Mouse (Mus musculus) A20 (cell line): ENCODE results near the gene Gm28635.
A peak's percentile ranks its signal among the peaks of the same experiment; 100 is the strongest.

Experiments
- DNase-seq: peaks from one replicate; pipeline ENCODE4 v3.0.0-alpha.2; 2011; ENCODE audit warnings: low read depth, low spot score

Gene Gm28635

GRCm38 (mm10) chr2:84592801-84593200, 85.0 kb downstream of the Gm28635 start:
- DNase-seq: no peak

DNA sequence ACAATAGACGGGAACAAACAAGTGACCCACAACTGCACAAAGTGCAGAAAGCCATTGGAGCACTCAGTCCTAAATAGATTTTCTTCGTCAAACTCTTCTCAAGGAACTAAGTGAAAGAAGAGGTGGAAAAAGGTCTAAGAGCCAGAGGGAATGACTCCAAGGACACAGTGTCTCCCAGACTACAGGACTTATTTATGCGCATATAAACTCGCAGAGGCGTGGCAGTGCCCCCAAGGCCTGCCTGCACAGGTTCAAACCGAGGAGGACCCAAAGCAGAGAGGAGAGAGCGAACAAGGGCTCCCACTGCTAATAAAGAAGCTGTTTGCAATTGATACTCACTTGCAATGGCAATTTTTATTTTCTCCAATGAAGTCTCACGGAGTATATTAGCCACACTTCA, 92.1 kb downstream of the Gm28635 start:
- no peak for DNase-seq

- DNase-seq: no peak
These were observed 95.6 kb downstream of the Gm28635 start for GRCm38 (mm10) chr2:84582286-84582685.

GRCm38 (mm10) chr2:84581208-84581607, 96.6 kb downstream of the Gm28635 start:
- peak; percentile 66 for DNase-seq

GRCm38 (mm10) chr2:84579311-84579710, 98.5 kb downstream of the Gm28635 start:
- DNase-seq: no peak

DNA sequence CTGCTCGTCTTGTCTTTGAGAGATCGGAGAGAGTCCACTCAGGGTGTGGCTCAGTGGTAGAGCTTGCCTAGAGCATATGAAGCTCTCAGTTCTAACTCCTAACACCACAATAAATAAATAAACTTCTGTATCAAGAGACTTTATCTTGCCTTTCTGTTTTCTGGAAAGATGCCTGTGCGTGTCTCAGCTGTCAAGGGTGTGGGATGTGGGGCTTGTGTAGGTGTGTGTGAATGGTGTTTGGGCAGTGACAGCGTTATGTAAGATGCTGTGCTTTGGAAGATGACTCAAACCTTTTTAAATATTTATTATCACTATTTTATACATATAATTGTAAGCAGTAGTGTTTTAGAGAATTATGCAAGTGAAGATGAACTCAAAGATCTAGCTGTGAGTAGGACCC, 103.7 kb downstream of the Gm28635 start:
- DNase-seq: no peak

DNA sequence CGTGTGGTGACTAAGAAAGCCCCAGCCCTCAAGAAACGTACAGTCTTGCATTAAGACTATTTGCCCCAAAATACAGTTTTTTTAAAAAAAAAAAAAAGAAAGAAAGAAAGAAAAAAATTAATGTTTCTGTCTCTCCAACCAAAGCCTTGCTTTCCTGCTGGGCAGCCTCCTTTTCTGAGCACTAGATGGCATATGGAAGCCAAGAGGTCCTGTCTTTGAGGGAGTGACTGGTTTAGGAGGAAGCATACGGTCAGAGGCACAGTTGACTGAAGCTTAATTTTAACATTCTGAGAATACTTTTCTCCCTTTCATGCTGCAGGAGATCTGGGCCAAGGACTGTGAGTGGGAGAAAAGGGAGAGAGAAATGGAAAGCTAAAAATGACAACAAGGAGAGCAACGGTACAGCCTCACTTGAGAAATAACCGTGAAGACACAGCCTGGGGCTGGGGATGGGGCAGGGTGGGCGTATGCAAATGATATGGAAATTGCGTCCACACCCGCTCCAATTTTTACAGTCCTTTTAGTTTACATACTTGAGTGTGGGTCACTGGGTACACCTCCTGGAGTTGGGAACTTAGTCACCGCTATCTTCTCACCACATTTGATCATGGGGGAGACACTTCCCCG, 120.8 kb downstream of the Gm28635 start:
- no peak for DNase-seq
